Mouse (Mus musculus): ENCODE measurements around the gene Muc5ac.
"Not testable (repeated sequence)": the region's sequence is repeated elsewhere in the genome, so short reads cannot be mapped to it uniquely, and the experiment has no call there.

Gene Muc5ac

GRCm38 (mm10) chr7:141788677-141789452 lies at the start of gene Muc5ac:
TSS of gene Muc5ac (plus strand) at chr7:141788972.
- DNase-seq (ENCODE audit: extremely low spot score, low spot score) = no peak

GRCm38 (mm10) chr7:141747451-141748100 lies 41.2 kb upstream of the Muc5ac start:
- DNase-seq (ENCODE audit: extremely low spot score, low spot score) = no peak

GRCm38 (mm10) chr7:141752513-141752912 lies 36.3 kb upstream of the Muc5ac start:
- no peak for DNase-seq (ENCODE audit: extremely low spot score, low spot score)

GRCm38 (mm10) chr7:141755831-141756230 lies 32.9 kb upstream of the Muc5ac start:
- peak; percentile 69 for DNase-seq (ENCODE audit: extremely low spot score, low spot score)

- DNase-seq (ENCODE audit: extremely low spot score, low spot score) = no peak
These were observed 30.5 kb upstream of the Muc5ac start for GRCm38 (mm10) chr7:141758291-141758690.

GRCm38 (mm10) chr7:141770521-141770920 lies 18.3 kb upstream of the Muc5ac start:
- no peak for DNase-seq (ENCODE audit: extremely low spot score, low spot score)

GRCm38 (mm10) chr7:141770988-141771387 lies 17.8 kb upstream of the Muc5ac start:
- no peak for DNase-seq (ENCODE audit: extremely low spot score, low spot score)

- DNase-seq (ENCODE audit: extremely low spot score, low spot score) = no peak
These were observed 16.7 kb upstream of the Muc5ac start for GRCm38 (mm10) chr7:141772058-141772557.

GRCm38 (mm10) chr7:141774855-141775254 lies 13.9 kb upstream of the Muc5ac start:
- no peak for DNase-seq (ENCODE audit: extremely low spot score, low spot score)

- DNase-seq (ENCODE audit: extremely low spot score, low spot score) = no peak
These were observed 12.6 kb upstream of the Muc5ac start for GRCm38 (mm10) chr7:141776199-141776598.

- DNase-seq (ENCODE audit: extremely low spot score, low spot score) = no peak
These were observed 5.5 kb downstream of the Muc5ac start for GRCm38 (mm10) chr7:141794251-141794650.

- DNase-seq (ENCODE audit: extremely low spot score, low spot score) = no peak
These were observed 14.4 kb downstream of the Muc5ac start for GRCm38 (mm10) chr7:141803206-141803605.

GRCm38 (mm10) chr7:141805384-141805783 lies 16.6 kb downstream of the Muc5ac start:
- no peak for DNase-seq (ENCODE audit: extremely low spot score, low spot score)

- DNase-seq (ENCODE audit: extremely low spot score, low spot score) = not testable (repeated sequence)
These were observed 19.1 kb downstream of the Muc5ac start for GRCm38 (mm10) chr7:141807823-141808222.

- not testable (repeated sequence) for DNase-seq (ENCODE audit: extremely low spot score, low spot score)
These were observed 21.2 kb downstream of the Muc5ac start for GRCm38 (mm10) chr7:141809933-141810332.

GRCm38 (mm10) chr7:141813321-141813720 lies 24.5 kb downstream of the Muc5ac start:
- DNase-seq (ENCODE audit: extremely low spot score, low spot score) = no peak

GRCm38 (mm10) chr7:141815361-141815760 lies 26.6 kb downstream of the Muc5ac start:
- no peak for DNase-seq (ENCODE audit: extremely low spot score, low spot score)

GRCm38 (mm10) chr7:141817355-141818075 lies 28.7 kb downstream of the Muc5ac start:
- no peak for DNase-seq (ENCODE audit: extremely low spot score, low spot score)

GRCm38 (mm10) chr7:141818267-141818666 lies 29.5 kb downstream of the Muc5ac start:
- no peak for DNase-seq (ENCODE audit: extremely low spot score, low spot score)

GRCm38 (mm10) chr7:141822582-141823261 lies 34.0 kb downstream of the Muc5ac start:
- no peak for DNase-seq (ENCODE audit: extremely low spot score, low spot score)

- DNase-seq (ENCODE audit: extremely low spot score, low spot score) = no peak
These were observed 34.9 kb downstream of the Muc5ac start for GRCm38 (mm10) chr7:141823699-141824098.
